Mouse (Mus musculus) hindbrain, postnatal 0 days (tissue): Measurements from ENCODE around the gene Cherp. TPM values are rescaled to one million over a fixed set of nuclear protein-coding genes. Genes with fewer than 3 reads are reported as not detected.

Source experiments
- ATAC-seq: fragments of 200-750 bp; cut with Nextera tagmentation; 2 replicates; pipeline ENCODE4 v1.8.0; 2017; ENCODE audit warnings: mild to moderate bottlenecking, moderate TSS enrichment, moderate library complexity
- DNase-seq: peaks from one replicate; pipeline ENCODE4 v3.0.0-alpha.2; 2015; ENCODE audit warnings: low spot score
- H3K27ac ChIP-seq: fragments of 300-500 bp; sonication (generic); 2 replicates; pipeline ENCODE4 v1.5.1; 2014; ENCODE audit warnings: mild to moderate bottlenecking
- H3K27me3 ChIP-seq: fragments of 300-500 bp; sonication (generic); 2 replicates; pipeline ENCODE4 v1.6.1; 2014; ENCODE audit warnings: low read length, mixed read lengths; ENCODE audit not compliant: insufficient read depth
- H3K36me3 ChIP-seq: fragments of 300-500 bp; sonication (generic); 2 replicates; pipeline ENCODE4 v1.6.1; 2014; ENCODE audit warnings: low read length, mixed read lengths; ENCODE audit not compliant: insufficient read depth
- H3K4me1 ChIP-seq: fragments of 300-500 bp; sonication (generic); 2 replicates; pipeline ENCODE4 v1.6.1; 2014; ENCODE audit warnings: antibody characterized with exemption, low read length, mixed read lengths; ENCODE audit not compliant: insufficient read depth
- H3K4me2 ChIP-seq: fragments of 300-500 bp; sonication (generic); 2 replicates; pipeline ENCODE4 v1.6.1; 2014; ENCODE audit warnings: low read depth, mild to moderate bottlenecking, low read length, moderate library complexity, mixed read lengths
- H3K4me3 ChIP-seq: fragments of 300-500 bp; sonication (generic); 2 replicates; pipeline ENCODE4 v1.5.1; 2014; ENCODE audit warnings: low read length
- H3K9ac ChIP-seq: fragments of 300-500 bp; sonication (generic); replicated peaks from 2 replicates; pipeline ENCODE4 v1.6.1; 2014; ENCODE audit warnings: mild to moderate bottlenecking, low read length, moderate library complexity, mixed read lengths
- H3K9me3 ChIP-seq: fragments of 300-500 bp; sonication (generic); 2 replicates; pipeline ENCODE4 v1.6.1; 2016; ENCODE audit warnings: low read length, mixed read lengths
- CTCF ChIP-seq: IDR thresholded peaks from 2 replicates; pipeline ENCODE4 v1.5.1; 2016; ENCODE audit warnings: antibody characterized with exemption, control low read depth, low read depth
- WGBS: fragments of 180-500 bp; shearing (Covaris S2); extraction: QIAGEN DNeasy Blood & Tissue Kit; methylation state at CpG from one replicate; pipeline ENCODE4 v1.1.7; 2014; 5-methylcytosine and 5-hydroxymethylcytosine counted together
- polyA plus RNA-seq: library from polyadenylated mRNA; unstranded; fragments of >200 nt; fragmentation: Nextera tagmentation; extraction: Ambion mirVana; gene quantifications from 2 replicates; pipeline ENCODE4 v1.2.1, GENCODE M21; 2015
- total RNA-seq: library from RNA; depleted of rRNA; stranded (reverse); fragments of >200 nt; gene quantifications from 2 replicates; pipeline ENCODE4 v1.2.3, GENCODE M21; 2014

Gene Cherp
- total and polyA plus RNA-seq, 2 experiments from 2014 or later: 27.0 to 37.3 TPM

DNA sequence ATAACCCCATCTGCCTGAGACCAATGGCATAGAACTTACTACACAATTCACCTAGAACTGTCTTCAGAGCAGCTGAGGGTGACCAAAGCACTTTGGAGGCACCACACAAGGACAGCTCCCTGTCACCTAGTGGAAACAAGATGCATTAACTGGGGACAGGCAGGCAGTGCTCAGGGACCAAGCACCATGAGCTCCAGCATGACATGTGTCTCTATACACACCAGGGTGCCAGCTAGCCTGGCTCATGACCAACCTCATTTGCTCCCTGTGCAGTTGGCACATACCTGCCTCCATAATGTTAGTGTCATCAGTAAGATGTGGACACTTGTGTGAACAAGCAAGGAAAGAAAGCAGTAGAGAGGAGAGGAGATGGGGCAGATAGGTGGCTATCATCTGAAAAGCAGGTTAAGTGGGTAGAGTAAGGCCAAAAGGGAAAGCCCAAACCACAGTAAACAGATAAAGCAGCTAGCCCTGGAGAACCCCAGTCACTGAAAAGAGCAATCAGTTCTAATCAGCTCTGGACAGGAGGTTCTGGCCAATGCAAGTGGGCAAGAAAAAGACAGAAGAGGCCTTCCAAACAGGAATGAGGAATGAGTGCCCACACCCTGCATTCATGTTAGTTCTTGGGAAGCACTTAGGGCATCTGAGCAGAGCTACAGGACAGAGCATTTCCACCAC lies 29.8 kb upstream of the Cherp start:
- Histone ChIP-seq H3K4me2 (no peak overlapping the region), H3K4me1 (peaks cover 8% of the 10 kb centered on the region; the same call in 1 of the 2 replicates), H3K4me3 (no peak overlapping the region), H3K9me3 (no peaks in the 10 kb centered on the region), H3K27me3 (no peaks in the 10 kb centered on the region), H3K27ac (peak overlapping the region; percentile 26; the same call in 1 of the 2 replicates), H3K36me3 (no peaks in the 10 kb centered on the region), H3K9ac (no peak overlapping the region)
- ATAC-seq (peak; percentile 27; the same call in 1 of the 2 replicates), DNase-seq (no peak)
- TF ChIP-seq CTCF: peak; percentile 34; the same call in 1 of the 2 replicates

DNA sequence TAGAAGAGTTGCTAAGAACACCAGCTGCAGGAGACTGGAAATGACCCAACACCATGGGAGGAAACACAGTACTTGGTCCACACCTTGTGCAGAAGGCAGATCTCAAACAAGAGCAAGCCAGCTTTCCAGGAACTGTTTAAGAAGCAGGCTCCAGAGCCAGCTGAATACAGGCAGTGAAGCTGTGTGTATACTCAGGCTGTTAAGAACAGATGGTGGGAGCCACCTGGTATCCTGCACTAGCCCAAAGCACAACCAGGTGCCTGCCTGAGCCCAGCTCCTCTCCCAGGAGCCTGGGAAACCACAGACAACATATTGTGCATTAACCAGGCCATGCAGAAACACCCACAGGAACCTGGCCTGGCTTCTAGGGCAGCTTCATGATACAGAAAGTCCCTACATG lies 29.1 kb upstream of the Cherp start:
- TF ChIP-seq CTCF: no peak
- Histone ChIP-seq H3K4me2 (no peak overlapping the region), H3K27ac (peak overlapping the region; percentile 26; the same call in 1 of the 2 replicates), H3K27me3 (no peaks in the 10 kb centered on the region), H3K9me3 (no peaks in the 10 kb centered on the region), H3K4me3 (no peak overlapping the region), H3K4me1 (peaks cover 8% of the 10 kb centered on the region; the same call in 1 of the 2 replicates), H3K36me3 (no peaks in the 10 kb centered on the region), H3K9ac (no peak overlapping the region)
- ATAC-seq (peak; percentile 64), DNase-seq (peak; percentile 46)

DNA sequence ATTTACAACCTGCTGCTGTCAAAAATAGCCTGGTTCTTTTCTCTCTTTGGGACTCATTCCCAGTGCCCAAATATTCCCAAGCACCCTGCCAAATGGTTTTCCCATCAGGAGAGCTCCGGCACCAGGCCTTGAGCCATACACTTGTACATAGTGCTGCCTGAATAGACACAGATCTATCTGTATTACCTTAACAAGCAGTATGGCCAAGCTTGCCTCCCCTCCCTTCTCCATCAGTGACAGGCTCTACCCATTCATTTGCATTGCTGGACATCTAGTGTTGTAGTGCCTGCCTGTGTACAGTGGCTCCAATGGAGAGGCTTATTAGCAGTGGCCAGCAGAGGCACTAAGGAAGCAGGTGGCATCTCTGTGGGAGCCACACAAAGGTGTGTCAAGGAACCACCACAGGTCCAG lies 25.5 kb upstream of the Cherp start:
- Histone ChIP-seq H3K4me3 (no peak overlapping the region), H3K9me3 (no peaks in the 10 kb centered on the region), H3K4me2 (no peak overlapping the region), H3K27me3 (no peaks in the 10 kb centered on the region), H3K27ac (no peak overlapping the region), H3K36me3 (peaks cover 7% of the 10 kb centered on the region), H3K9ac (no peak overlapping the region), H3K4me1 (no peaks in the 10 kb centered on the region)
- 74% methylated on average over 1 of the region's 1 CpGs for WGBS
- ATAC-seq: 0 out of 2 replicates have a peak, but pooled peaks have one; percentile 12
- DNase-seq: no peak
- no peak for TF ChIP-seq CTCF

DNA sequence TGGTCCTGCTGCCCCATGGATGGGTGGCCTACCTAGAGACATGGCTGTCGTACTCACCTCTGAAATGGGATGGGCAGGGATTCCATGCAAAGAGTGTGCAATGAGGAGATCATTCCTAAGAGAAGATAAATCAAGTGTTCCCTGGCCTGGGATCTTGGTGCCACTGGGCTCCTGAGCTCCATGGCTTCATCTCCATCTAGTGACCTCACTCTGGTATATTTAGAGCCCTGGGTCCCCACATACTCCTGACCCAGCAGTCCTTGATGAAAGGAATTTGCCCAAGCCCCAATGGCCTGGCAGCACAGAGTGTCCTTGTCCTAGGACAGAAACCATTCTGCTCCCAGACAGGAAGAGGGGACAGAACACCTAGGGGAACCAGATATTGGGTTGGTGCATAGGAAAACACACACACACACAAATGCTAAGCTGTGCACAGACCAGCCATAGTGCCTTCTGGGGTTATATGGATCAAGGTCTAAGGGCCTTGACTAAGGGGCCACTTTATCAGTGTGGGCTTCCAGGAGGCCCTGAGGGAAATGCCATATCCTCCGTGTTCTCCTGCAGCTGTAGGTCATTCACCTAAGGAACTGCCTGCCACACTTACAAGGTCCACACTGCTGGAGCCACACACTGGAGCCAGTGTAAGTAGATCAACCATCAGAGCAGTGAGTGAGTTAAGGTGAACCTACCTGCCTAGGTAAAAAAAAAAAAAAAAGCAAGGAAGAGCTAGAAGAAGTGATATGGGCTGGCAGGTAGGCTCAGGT lies 24.7 kb upstream of the Cherp start:
- ATAC-seq (no peak), DNase-seq (no peak)
- no peak overlapping the region for H3K9ac ChIP-seq
- H3K9me3 ChIP-seq: no peaks in the 10 kb centered on the region
- H3K27me3 ChIP-seq: no peaks in the 10 kb centered on the region
- no peak for TF ChIP-seq CTCF
- H3K4me1 ChIP-seq: no peaks in the 10 kb centered on the region
- 91% methylated on average over 2 of the region's 2 CpGs for WGBS
- no peak overlapping the region for H3K27ac ChIP-seq
- H3K4me2 ChIP-seq: no peak overlapping the region
- peaks cover 14% of the 10 kb centered on the region for H3K36me3 ChIP-seq
- no peak overlapping the region for H3K4me3 ChIP-seq

DNA sequence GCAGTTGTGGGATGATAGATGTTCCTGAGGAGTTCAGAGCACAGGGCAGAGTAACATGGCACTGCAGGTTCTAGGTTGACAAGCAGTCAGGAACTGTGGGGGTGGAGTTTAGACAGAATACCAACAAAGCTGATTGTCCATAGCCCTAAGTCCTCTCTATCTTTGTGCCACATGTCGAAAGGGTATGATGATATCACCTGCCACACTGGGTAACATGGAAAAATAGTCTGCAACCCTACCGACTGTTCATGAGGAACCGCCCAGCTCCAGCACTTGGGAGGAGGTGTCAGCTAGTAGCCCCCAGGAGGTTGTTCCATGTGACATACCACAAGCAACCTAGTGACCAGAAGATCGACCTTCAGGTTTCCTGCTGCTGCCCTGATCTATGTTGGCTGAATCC lies 23.5 kb upstream of the Cherp start:
- DNase-seq: no peak
- H3K27ac ChIP-seq: no peak overlapping the region
- no peak overlapping the region for H3K9ac ChIP-seq
- WGBS: 93% methylated on average over 4 of the region's 4 CpGs
- H3K36me3 ChIP-seq: peaks cover 18% of the 10 kb centered on the region
- no peaks in the 10 kb centered on the region for H3K27me3 ChIP-seq
- no peak overlapping the region for H3K4me3 ChIP-seq
- ATAC-seq: no peak
- TF ChIP-seq CTCF: no peak
- no peaks in the 10 kb centered on the region for H3K9me3 ChIP-seq
- H3K4me1 ChIP-seq: peaks cover 3% of the 10 kb centered on the region
- no peak overlapping the region for H3K4me2 ChIP-seq

DNA sequence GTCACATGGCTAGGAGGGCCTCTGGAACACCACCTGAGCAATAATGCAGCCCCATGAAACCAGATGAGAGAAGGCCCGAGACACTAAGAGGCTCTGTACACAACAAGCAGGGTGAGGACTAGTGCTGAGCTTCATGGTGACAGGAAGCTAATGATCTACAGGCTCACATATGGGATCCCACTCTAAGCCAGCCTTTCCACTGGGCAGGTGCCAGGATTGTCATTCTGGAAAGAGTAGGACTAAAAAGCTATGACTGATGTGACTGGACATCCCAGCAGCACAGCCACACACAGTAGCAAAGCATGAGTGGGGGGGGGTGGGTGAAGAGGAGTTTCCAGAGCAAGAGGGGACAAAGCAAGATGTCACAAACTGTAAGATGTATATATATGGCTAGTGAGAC lies 22.9 kb upstream of the Cherp start:
- TF ChIP-seq CTCF: no peak
- no peak for DNase-seq
- Histone ChIP-seq H3K4me2 (no peak overlapping the region), H3K27me3 (no peaks in the 10 kb centered on the region), H3K4me3 (no peak overlapping the region), H3K9me3 (no peaks in the 10 kb centered on the region), H3K4me1 (peaks cover 6% of the 10 kb centered on the region), H3K9ac (no peak overlapping the region), H3K27ac (no peak overlapping the region), H3K36me3 (peaks cover 18% of the 10 kb centered on the region)
- 88% methylated on average over 1 of the region's 1 CpGs for WGBS
- no peak for ATAC-seq

DNA sequence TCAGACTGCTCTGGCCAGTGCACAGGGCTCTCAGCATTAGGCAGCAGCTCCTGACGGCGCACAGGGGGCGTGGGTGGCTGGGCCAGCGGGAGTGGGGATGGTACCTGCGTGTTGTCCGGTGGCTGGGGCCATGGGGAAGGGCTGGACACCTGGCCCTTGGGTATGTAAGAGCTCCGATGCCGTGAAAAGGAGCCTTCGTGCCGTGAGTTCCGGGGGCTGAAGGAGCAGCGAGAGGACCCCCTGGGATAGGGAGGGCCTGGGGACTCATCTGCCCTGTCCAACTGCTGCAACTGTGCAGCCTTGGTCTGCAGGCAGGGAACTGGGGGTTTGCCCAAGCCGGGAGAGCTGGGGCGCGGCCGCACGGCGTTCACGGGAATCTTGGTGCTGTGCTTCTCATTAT lies 21.2 kb upstream of the Cherp start:
- H3K36me3 ChIP-seq: peaks cover 18% of the 10 kb centered on the region
- no peak for DNase-seq
- no peak overlapping the region for H3K4me2 ChIP-seq
- no peak for ATAC-seq
- peaks cover 13% of the 10 kb centered on the region for H3K4me1 ChIP-seq
- no peaks in the 10 kb centered on the region for H3K27me3 ChIP-seq
- H3K9me3 ChIP-seq: no peaks in the 10 kb centered on the region
- no peak overlapping the region for H3K9ac ChIP-seq
- no peak for TF ChIP-seq CTCF
- no peak overlapping the region for H3K4me3 ChIP-seq
- H3K27ac ChIP-seq: no peak overlapping the region
- 93% methylated on average over 19 of the region's 19 CpGs for WGBS
